10 mouse cellular contexts compared by ENCODE assay signal in genomic region chr10:117664208-117664925, GRCm38 (mm10). TPM values are rescaled to one million over a fixed set of nuclear protein-coding genes. Genes with fewer than 3 reads are reported as not detected.
A peak's percentile ranks its signal among the peaks of the same experiment; 100 is the strongest.
DNase-seq lines count a peak whose midpoint lies in the region; ATAC-seq and TF ChIP-seq lines count a peak whose summit lies in the region.
"Had no signal": no experiment of that assay in that cellular context is flagged by ENCODE, and none has a peak within 500 bp of the region (broad histone marks: within the 10 kb centered on the region; RNA-seq: fewer than 3 reads in every experiment).

No protein-coding gene starts in this region.

- no peaks in the 10 kb centered on the region for H3K36me3 ChIP-seq in lung, embryonic 15.5 days
- no peaks in the 10 kb centered on the region for H3K36me3 ChIP-seq in limb, embryonic 12.5 days
- no peaks in the 10 kb centered on the region for H3K36me3 ChIP-seq in stomach, embryonic 14.5 days (ENCODE audit: control insufficient read depth, insufficient read depth, low read length)

- no peak for DNase-seq in gastrocnemius, adult 2 months
- DNase-seq in gastrocnemius, adult 8-10 months (ENCODE audit: low spot score in 2 of 2): no peak
- no peak for DNase-seq in lung, postnatal 25 days (ENCODE audit: low spot score)
- no peak for DNase-seq in frontal cortex, postnatal 14 days (ENCODE audit: low spot score in 2 of 2)
- DNase-seq in natural killer cell, adult 2 months (ENCODE audit: low spot score in 2 of 2): no peak

- no peak for TF ChIP-seq CTCF in gastrocnemius, adult 2 months (IDR thresholded peaks at IDR 0.05)

- intact Hi-C loops in gastrocnemius, adult 2 months (cut with DNase I): no loop called here

- no peak overlapping the region for H3K9ac ChIP-seq in lung, embryonic 15.5 days
- H3K9ac ChIP-seq in limb, embryonic 12.5 days (replicated peaks): no peak overlapping the region
- no peak overlapping the region for H3K9ac ChIP-seq in stomach, embryonic 14.5 days (replicated peaks; ENCODE audit: low read depth, low read length)

- peak overlapping the region; percentile 48 for H3K4me2 ChIP-seq in lung, embryonic 15.5 days
- H3K4me2 ChIP-seq in limb, embryonic 12.5 days: peak overlapping the region; percentile 40
- peak overlapping the region; percentile 7; the same call in 1 of the 2 replicates for H3K4me2 ChIP-seq in stomach, embryonic 14.5 days (replicated peaks; ENCODE audit: low read depth, low read length)

- H3K4me3 ChIP-seq in gastrocnemius, adult 2 months: 0 out of 2 replicates have a peak overlapping the region, but pooled peaks have one; percentile 15
- H3K4me3 ChIP-seq in lung, embryonic 15.5 days: 0 out of 2 replicates have a peak overlapping the region, but pooled peaks have one; percentile 10
- H3K4me3 ChIP-seq in limb, embryonic 12.5 days (replicated peaks): no peak overlapping the region
- no peak overlapping the region for H3K4me3 ChIP-seq in stomach, embryonic 14.5 days (ENCODE audit: low read depth, low read length)
- H3K4me3 ChIP-seq: erythroblast, embryonic 14.5 days had no signal

- H3K9me3 ChIP-seq in lung, embryonic 15.5 days: no peaks in the 10 kb centered on the region
- no peaks in the 10 kb centered on the region for H3K9me3 ChIP-seq in limb, embryonic 12.5 days
- no peaks in the 10 kb centered on the region for H3K9me3 ChIP-seq in stomach, embryonic 14.5 days (ENCODE audit: control insufficient read depth, low read depth, low read length)

- H3K27ac ChIP-seq in gastrocnemius, adult 2 months: peak overlapping the region; percentile 44
- H3K27ac ChIP-seq in lung, embryonic 15.5 days: peak overlapping the region; percentile 69; the same call in 1 of the 2 replicates
- no peak overlapping the region; the same call in 1 of the 2 replicates for H3K27ac ChIP-seq in limb, embryonic 12.5 days
- H3K27ac ChIP-seq in stomach, embryonic 14.5 days (ENCODE audit: low read length): peak overlapping the region; percentile 81; the same call in 1 of the 2 replicates

- ATAC-seq in lung, embryonic 15.5 days (ENCODE audit: borderline replicate concordance, extremely low read depth, low FRiP score, low TSS enrichment): no peak
- no peak for ATAC-seq in limb, embryonic 12.5 days (ENCODE audit: insufficient number of reproducible peaks, insufficient read depth, low FRiP score, low TSS enrichment, low read depth)
- no peak for ATAC-seq in stomach, embryonic 14.5 days (ENCODE audit: insufficient number of reproducible peaks, insufficient read depth, low FRiP score, low read depth)
- ATAC-seq: inflammation-experienced regulatory T-cells, adult 6 months had no signal

- 41% methylated on average over 14 of the region's 14 CpGs for WGBS in lung, embryonic 15.5 days
- 49% methylated on average over 14 of the region's 14 CpGs for WGBS in limb, embryonic 12.5 days
- WGBS in stomach, embryonic 14.5 days: 49% methylated on average over 14 of the region's 14 CpGs

- peaks cover 19% of the 10 kb centered on the region for H3K4me1 ChIP-seq in lung, embryonic 15.5 days
- H3K4me1 ChIP-seq in limb, embryonic 12.5 days (replicated peaks): peaks cover 39% of the 10 kb centered on the region
- peaks cover 12% of the 10 kb centered on the region; the same call in 1 of the 2 replicates for H3K4me1 ChIP-seq in stomach, embryonic 14.5 days (ENCODE audit: control insufficient read depth, insufficient read depth, low read length)

- H3K27me3 ChIP-seq in lung, embryonic 15.5 days: no peaks in the 10 kb centered on the region
- H3K27me3 ChIP-seq in limb, embryonic 12.5 days: no peaks in the 10 kb centered on the region
- no peaks in the 10 kb centered on the region for H3K27me3 ChIP-seq in stomach, embryonic 14.5 days (ENCODE audit: control insufficient read depth, insufficient read depth, low read length)

RNA-seq across cellular contexts. Expression of gene Cpm, which starts 35.1 kb away (rescaled TPM):
- total RNA-seq in gastrocnemius, adult 2 months (2021): 1 to 10 TPM; 2.2 to 2.9 TPM
- total RNA-seq in gastrocnemius, adult 8-10 months (2022): 1 to 10 TPM; 1.3 to 2.2 (median 1.5) TPM
- polyA plus RNA-seq in lung, embryonic 15.5 days (2015; fragmentation: Nextera tagmentation; extraction: Ambion mirVana): 41.8 and 49.3 TPM in 2 replicates
- polyA plus RNA-seq in limb, embryonic 12.5 days (2016; fragmentation: Nextera tagmentation; extraction: Ambion mirVana): 30.0 and 35.3 TPM in 2 replicates
- polyA plus RNA-seq in stomach, embryonic 14.5 days (2014; fragmentation: Nextera tagmentation; extraction: Ambion mirVana): 89.1 and 95.8 TPM in 2 replicates
- polyA plus RNA-seq: erythroblast, embryonic 14.5 days had no signal

RNA-seq across cellular contexts. Expression of gene Mdm2, which starts 46.2 kb away (rescaled TPM):
- 10 to 100 TPM; 49.2 to 49.8 TPM for total RNA-seq in gastrocnemius, adult 2 months (2021)
- total RNA-seq in gastrocnemius, adult 8-10 months (2022): 10 to 100 TPM; 44.3 to 55.1 (median 51.2) TPM
- 38.5 and 47.7 TPM in 2 replicates for polyA plus RNA-seq in lung, embryonic 15.5 days (2015; fragmentation: Nextera tagmentation; extraction: Ambion mirVana)
- 57.9 and 59.7 TPM in 2 replicates for polyA plus RNA-seq in limb, embryonic 12.5 days (2016; fragmentation: Nextera tagmentation; extraction: Ambion mirVana)
- polyA plus RNA-seq in stomach, embryonic 14.5 days (2014; fragmentation: Nextera tagmentation; extraction: Ambion mirVana): 50.2 and 54.1 TPM in 2 replicates

Comparison
In these comparisons a context has a peak if more than half of its experiments do, and no peak if none do; other contexts are left out.
1. H3K4me3 ChIP-seq: peak in gastrocnemius, adult 2 months (single experiment) and lung, embryonic 15.5 days (single experiment); none in limb, embryonic 12.5 days (single experiment) and stomach, embryonic 14.5 days (single experiment).
2. Peak in every context shown above with its lines, with median percentiles within 50 percentile points of each other: H3K4me2 ChIP-seq.